Mouse (Mus musculus) mesoderm, embryonic 11.5 days (tissue): ENCODE measurements around the gene Fgfr2.
"Not testable (repeated sequence)": the region's sequence is repeated elsewhere in the genome, so short reads cannot be mapped to it uniquely, and the experiment has no call there.

ENCODE experiments used
- DNase-seq: peaks from one replicate; pipeline ENCODE4 v3.0.0-alpha.2; 2012; ENCODE audit warnings: low read depth, low spot score

Fgfr2 gene

DNA sequence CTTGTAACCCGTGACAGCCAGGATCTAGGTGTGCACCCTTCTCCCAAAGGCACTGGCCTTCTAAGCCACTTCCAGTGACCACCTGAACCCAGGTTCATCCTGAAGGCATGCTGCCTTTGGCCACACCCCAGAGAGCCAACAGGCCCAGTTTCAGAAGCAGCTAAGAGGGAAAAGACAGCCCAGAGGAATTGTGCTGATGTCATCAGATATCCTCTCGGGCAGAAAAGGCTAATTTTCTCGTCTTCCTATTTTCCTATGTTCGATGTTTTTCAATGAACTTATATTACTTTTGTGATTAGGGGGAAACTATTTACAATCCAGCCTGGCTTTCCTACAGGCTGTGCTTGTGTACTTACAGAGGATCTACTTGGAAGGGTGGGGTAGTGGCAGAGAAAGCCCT is 582.6 kb downstream of the Fgfr2 start:
- no peak for DNase-seq

DNA sequence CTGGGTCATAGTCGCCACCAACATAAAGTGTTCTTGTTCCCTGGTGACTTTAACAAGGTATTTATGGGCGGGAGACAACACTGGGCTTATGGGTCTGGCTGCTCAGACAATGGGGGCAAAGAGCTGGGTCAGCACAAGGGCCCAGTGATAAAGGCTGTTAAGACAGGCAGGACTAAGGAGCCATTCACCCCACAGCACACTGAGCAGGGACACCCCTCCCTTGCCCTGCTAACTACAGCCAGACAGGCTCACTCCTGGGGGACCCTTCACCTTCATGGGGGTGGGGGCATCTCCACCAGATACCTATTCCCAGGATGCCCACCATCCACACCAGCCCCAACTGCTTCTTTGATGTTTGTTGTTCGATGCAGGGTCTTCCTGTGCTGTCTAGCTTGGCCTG is 593.9 kb downstream of the Fgfr2 start:
- DNase-seq = no peak

DNA sequence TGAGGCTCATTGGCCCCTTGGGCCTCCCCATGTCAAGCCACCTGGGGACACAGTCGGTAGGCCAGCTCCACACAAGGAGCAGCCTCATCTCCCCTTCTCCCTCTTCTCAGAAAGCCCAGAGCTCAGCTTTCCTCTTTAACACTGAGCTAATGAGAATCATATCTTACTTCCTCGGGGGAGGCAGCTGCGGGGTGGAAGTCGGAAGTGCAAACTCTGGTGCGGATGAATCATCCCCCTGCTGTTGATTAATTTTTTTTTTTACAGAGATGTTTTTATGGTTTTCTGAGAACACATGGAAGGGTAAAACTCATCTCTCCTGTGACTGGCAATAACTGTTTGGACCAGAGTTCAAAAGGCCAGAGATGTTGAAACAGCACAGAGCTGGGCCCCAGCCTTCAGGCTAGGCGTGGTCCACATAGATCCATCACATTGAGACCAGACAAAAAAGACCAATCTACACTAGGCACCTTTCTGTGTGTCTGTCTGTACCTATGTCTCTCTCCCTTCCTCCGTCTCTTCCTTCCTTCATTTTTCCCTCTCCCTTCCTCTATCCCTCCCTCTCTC is 609.6 kb downstream of the Fgfr2 start:
- no peak for DNase-seq

DNA sequence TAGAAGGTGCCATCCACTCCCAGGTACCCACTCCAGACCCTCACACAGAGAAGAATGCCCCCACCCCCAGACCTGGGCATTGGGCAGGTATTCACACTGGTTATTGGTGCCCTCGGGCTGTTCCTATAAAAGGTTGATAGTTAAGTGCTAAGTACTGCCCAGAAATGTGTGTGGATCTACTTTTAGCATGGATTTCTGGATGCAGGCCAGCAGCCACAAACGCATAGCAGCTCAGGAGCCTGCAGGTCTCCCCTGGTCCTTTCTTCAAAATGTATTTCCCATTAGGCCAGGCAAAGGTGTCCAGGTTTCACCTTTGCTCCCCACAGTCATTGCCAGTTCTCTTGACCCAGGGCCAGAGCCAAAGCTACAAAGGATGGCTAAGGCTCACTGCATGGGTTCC is 614.0 kb downstream of the Fgfr2 start:
- DNase-seq = no peak

DNA sequence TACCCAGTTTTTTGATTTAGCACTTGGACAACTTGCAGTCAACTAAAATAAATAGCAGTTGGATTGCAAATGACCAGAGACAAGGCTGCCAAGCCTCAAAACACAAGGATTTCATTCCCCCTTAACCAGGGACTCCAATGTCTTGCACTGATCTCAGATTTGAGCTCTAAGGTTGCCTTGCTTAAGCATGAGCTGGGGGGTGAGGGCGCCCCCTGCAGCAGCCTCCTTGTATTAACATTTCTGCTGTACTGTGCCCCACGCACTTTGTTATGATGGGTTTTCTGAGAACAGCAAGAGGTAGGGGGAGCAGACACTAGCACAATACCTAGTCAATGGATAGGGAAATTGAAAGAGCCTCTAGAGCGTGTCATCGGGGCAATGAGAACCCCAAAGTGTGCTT is 615.8 kb downstream of the Fgfr2 start:
- DNase-seq = no peak

DNA sequence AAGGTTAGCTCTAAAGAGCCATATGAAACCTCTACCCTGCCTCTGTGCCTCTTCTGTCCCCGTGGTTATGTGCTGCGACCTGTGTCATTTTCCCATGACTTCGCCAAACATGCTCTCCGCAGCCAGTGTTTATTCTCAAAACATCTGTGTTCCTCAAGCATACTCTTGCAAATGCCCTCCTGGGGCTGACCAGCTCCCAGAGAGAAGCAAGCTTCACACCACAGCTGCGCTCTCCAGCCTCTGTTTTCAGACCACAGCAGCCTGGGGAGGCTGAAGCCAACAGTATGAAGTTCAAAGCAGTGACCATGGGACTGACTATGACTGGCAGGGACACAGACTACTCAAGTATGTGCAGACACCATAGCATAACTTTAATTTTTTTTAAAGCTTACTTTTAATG is 616.9 kb downstream of the Fgfr2 start:
- peak; percentile 26 for DNase-seq

DNA sequence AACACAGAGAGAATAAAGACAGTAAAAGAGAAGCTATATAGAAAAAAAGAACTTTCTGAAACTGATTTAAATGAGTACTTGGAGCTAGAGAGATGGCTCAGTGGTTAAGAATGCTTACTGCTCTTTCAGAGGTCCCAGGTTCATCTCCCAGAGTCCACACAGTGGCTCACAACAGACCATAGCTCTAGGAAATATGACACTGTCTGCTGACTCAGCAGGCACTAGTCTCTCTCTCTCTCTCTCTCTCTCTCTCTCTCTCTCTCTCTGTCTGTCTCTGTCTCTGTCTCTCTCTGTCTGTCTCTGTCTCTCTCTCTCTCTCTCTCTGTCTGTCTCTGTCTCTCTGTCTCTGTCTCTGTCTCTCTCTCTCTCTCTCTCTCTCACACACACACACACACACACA is 620.7 kb downstream of the Fgfr2 start:
- DNase-seq = not testable (repeated sequence)

DNA sequence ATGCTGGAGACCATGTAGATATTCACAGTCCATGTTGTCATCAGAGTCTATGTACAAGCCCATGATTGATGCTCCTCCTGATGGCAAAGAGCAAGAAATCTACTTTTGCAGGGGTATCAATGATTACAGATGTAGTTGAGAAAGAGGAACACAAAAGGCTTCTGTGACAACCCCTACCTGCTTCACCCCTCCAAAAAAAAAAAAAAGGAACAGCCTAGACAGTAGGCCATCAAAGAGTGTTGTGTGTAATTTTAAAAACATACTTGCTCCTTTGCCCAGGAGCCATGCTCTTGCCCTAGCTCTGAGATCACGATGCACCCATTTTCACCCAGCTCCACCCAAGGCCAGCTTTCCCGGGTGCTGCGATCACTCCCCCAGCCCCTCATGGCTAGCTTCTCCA is 626.0 kb downstream of the Fgfr2 start:
- no peak for DNase-seq

DNA sequence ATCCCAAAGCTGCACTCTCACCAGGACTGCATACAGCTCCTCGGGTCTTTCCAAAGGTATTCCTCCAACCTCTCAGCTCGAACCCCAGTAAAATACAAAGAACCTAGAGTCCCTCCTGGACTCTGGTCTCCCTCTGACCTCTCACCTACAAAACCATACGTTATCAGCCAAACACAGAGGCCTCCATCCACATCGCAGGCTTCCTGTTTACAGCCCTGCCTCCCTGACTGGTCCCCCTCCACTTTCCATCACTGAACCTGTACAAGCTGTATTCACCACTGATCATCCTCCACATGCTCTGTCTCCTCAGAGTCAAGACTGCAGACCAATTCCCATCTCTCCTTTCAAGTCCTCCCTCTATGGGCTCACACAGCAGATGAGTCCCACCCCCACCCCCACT is 628.9 kb downstream of the Fgfr2 start:
- no peak for DNase-seq

DNA sequence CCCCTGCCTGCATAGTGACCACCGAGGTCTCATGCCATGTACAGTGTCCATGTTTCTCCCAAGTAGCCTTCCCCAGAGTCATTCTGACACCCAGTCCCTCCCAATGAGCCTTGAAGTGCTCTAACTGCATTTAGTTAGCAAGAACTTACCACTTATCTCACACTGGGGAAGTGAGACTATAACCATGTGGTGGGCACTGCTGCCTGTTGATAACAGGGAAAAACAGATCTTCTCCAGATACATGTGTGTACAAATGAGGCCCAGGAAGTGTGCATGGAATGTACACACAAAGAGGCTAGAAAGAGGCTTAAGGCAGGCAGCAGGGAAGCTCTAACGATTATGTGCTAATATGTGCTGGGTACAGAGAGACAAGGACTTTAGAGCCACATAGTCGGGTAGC is 629.5 kb downstream of the Fgfr2 start:
- no peak for DNase-seq

DNA sequence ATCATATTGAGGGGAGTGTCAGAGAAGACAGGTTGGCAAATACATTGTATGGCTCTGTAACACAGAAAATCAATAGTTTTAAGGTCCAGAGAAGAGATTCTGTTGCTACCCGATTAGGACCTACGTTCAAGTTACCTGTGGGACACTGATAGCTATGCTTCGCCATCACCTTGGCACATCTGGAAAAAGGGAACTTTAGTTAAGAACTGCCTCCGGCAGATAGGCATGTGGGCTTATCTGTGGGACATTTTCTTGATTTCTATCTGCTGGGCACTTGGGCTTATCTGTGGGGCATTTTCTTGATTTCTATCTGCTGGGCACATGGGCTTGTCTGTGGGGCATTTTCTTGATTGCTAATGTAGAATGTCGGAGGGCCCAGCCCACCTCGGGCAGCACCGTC is 631.2 kb downstream of the Fgfr2 start:
- no peak for DNase-seq

DNA sequence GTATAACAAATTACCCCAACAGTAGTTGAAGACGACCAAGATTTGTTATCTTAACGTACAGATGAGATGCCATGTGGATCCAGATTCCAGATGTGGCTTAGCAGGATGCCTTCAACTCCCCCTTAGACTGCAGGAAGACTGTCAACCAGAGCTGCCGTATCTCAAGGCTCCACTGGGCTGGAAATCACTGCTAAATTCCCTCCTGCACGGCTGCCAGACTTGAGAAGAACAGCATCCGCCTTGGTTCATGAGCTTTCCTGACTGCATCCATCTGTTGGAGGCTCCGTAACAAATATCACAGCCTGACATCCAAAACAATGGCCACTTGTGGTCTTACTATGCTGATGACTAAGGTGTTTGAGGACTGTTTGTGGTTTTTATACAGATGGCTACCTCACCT is 635.8 kb downstream of the Fgfr2 start:
- DNase-seq = peak; percentile 37

DNA sequence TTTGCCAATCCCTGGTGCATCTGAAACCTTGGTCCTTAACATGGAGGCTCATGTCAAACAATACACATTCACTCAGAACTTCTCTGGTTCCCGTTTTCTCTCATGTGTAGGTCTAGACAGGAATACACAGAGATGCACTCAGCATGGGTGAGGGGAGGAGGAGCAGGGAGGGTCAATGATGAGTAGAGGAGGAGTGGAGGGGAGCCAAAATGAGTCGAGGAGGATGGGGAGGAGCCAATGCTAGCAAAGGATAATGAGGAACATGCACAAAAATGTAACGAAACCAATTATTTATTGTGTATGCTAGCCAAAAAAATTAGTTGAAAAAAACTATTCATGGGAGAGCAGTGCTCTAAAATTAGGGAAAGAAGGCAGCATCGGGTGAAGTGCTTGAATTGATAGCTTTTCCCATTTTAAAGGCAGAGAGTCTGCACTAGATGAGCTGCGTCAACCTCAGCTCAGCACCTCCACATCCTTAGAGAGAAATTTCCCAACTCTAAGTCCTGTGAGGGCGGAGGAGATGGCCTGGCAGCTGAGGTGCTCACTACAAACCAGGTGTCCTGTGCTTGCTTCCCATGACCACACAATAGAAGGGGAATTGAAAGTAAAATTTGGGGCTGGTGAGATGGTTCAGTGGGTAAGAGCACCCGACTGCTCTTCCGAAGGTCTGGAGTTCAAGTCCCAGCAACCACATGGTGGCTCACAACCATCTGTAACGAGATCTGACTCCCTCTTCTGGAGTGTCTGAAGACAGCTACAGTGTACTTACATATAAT is 636.6 kb downstream of the Fgfr2 start:
- DNase-seq = no peak

DNA sequence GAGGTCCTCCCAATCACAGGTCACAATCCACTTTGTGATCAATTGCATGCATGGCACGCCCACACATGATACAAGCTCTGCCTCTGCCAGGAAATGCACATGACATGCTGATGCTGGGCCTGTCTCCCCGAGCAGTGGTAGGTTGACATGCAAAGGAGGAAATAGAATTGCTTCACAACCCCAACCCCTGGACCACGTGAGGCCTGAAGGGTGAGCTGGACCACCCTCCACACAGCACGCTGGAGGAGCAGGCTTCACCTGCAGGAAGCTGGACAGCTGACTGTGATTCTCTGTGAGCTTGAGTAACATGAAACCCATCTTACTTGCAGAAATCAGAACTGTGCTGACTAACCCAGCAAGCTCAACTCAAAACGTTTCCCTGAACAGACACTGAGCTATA is 638.7 kb downstream of the Fgfr2 start:
- no peak for DNase-seq

DNA sequence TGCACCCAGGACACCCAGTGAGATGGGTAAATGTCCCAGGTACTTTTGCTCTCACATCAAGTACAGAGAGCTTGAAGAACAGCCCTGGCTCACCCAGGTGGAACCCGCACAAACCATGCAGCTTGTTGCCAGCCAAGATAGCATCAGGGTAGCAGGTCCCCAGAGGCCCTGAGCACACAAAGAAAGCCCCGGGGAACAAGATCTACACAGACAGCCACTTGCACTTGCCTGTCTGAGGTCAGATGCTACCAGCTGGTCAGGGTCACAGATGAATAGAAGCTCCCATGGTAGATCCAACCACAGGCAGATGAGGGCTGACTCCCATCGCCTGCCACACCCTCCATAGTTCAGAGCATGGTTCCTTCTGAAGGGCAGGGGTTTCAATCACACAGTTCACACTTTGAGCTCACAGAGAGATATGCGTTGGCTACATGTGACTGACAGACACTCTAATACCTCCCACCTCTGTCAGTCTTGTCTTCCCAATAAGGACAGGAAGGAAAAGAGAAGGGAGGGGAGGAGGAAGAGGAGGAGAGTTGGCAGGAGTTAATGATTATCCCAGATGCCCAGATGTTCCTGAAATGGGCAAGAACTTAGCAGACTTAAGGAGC is 642.3 kb downstream of the Fgfr2 start:
- DNase-seq = no peak

DNA sequence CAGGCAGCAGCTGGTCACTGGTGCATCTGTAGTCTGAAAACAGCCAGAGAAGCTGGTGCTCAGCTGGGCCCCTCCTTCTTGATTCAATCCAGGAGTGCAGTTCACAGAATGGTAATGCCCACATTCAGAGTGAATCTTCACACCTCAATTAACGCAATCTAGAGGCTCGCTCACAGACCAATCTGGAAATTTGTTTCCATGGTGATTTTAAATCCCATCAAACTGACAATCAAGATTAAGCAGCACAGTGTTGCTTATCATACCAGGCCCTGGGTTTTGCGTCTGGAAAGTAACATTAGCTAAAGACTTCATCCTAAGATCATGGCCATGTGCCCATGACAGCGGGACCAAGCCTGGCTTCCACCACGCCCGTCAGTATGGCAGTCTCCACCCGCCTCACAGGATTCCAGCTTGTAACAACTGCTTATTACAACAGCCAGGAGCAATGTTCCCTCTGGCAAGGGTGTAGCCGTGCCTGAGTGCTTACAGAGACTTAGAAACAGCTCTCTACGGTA is 644.8 kb downstream of the Fgfr2 start:
- DNase-seq = no peak

DNA sequence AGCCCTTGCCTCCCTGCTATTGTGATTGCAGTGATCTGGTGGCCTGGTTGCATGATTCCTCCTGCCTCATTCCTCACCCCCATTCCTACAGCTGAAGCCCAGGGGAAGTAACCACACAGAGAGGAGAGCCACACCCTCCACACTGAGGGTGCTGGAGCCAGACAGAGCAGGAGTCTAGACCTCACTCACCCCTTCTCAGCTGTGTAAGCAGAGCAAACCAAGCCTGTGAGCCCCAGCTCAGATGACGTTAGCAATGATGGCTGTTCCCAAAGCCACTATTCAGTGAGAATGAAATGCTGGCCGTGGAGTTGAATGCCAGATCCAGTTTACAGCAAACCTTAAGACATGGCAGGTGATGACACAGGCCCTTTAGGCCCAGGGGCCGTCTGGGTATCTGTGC is 645.4 kb downstream of the Fgfr2 start:
- DNase-seq = no peak

DNA sequence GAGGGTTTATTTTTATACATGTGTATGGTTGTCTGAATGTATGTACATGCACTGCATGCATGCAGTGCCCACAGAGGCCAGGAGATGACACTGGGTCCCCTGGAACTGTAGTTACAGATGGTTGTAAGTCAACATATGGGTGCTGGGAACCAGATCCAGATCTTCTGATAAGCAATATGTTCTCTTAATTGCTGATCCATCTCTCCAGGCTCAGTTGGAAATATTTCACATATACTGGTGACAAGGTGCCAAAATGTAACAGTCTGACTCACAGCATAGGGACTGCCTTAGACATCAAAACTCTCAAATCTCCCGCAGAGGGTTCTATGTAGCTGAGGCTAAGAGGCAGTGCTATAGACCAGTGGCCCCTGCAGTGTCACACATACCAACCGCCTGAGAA is 646.7 kb downstream of the Fgfr2 start:
- no peak for DNase-seq

DNA sequence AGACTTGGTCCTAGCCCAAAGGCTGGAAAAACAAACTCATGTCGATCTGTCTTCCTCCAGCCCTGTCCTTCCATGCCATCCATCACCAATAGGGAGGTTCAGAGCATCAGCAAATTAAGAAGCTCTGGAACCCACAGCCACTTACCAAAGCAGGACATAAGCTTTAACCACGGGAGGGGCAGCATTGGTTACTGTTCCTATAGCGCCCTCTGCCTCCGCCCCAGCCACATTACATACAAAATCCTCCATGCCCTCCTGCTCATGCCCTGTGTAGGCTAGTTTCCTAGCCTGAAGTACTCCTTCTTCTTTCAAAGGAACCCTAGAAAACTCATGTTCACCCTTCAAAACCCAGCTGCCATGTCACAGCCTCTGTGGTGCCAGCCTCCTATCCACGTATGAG is 648.1 kb downstream of the Fgfr2 start:
- peak; percentile 47 for DNase-seq

DNA sequence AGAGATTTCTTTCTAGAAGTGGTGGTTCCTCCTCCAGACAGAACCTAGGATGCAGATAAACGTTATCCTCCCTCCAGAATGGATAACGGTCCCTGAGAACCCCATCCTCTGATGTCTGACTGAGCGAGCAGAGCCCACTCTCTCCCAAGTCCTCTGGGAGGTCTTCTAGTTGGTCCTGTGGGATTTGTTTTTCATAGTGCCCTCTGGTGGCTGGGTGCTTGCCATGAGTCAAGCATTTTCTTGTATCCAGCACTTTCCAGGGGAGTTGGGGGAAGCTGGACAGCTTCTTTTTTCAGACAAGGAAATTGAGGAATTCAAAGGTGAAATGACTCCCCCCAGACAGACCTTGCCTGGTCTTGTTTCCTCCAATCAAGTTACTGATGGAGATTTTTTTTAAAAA is 651.8 kb downstream of the Fgfr2 start:
- no peak for DNase-seq

DNA sequence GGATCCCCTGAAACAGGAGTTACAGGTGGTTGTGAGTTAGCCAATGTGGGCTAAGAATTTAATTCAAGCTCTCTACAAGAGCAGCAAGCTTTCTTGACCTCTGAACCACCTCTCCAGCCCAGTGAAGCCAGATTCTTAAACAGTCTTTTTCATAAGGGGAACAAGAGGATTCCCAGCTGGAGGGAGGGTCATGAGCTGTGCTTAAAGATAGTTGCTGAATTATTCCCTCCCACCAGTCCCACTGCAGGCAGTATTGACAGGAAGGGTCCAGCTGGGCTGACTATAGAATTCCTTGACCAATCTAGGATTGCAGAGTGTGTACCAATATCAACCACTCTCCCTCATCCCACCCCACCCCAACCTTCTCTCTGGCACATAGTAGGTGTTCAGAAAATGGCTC is 654.8 kb downstream of the Fgfr2 start:
- DNase-seq = no peak

DNA sequence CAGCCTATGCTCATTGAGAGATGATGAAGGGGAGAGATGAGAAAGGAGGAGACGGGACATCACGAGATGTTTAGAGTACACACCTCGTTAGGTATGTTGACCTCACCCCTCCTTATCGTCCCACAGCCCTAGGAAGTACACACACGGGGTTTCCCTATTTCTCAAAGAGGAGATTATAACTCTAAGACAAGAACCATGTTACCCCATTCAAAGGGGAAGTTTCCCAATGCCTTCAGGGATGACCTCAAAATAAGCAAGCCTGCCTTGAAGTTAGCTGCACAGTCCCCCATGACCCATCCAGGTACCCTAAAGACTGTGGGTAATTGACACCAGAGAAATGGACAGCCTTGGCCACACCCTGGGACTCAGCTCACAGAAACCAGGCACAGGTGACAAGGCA is 657.3 kb downstream of the Fgfr2 start:
- no peak for DNase-seq

DNA sequence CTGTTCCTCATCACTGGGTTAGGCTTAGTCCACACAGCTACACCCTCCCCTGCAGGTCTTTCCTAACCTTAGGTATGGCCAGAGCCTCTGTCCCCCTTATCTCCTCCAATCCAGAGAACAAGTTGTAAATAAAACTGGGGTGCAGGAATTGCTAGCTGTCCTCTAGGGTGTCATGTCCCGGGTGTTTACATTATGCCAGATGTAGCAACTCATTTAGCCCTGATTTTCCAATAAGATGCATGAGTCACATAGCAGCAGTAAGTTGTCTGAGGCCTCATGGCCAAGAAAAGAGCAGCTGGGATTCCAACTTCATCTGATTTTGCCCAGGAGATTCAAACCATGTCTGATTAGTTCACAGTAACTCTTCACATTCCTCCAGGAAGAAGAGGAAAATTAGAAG is 658.3 kb downstream of the Fgfr2 start:
- no peak for DNase-seq
